18 mouse cellular contexts compared by ENCODE assay signal in the genomic region with DNA sequence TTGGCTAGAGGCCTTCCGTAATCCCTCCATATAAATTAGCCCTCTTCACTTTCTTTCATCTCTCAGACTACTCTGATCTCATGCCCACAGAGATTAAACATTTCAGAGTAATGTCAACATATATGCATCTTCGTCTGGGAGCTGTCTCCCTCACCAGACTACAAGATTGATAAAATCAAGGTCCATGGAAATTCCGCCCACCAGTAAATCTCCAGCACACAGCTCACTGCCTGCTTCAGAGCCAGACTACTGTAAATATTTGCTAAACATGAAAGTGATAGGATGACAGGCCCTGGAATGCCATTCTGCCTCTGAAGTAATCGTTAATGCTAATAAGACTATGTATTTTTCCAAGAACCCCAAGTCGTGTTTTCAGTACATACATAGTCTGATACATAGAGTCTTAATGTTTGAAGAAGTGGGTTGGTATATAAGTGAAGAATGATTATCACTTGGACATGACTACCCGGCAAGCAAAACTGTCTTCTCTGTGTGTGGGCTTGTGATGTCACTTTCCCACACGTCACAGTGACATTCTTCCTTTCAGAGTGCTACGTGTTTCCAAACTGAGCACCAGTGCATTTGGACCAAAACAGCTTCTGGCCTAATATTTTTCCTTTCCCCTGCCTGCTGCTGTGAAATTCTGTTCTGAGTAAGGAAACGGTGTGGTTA.
DNase-seq lines count a peak whose midpoint lies in the region; ATAC-seq and TF ChIP-seq lines count a peak whose summit lies in the region.
"Had no signal": no experiment of that assay in that cellular context is flagged by ENCODE, and none has a peak within 500 bp of the region (broad histone marks: within the 10 kb centered on the region; RNA-seq: fewer than 3 reads in every experiment).

No protein-coding gene starts in this region.

- TF ChIP-seq POLR2A in heart, adult 2 months (IDR thresholded peaks at IDR 0.05; ENCODE audit: insufficient read depth, low read depth, low read length), result no peak

- intact Hi-C loops in heart, adult 2 months (cut with DNase I), result no loop called here

- no peaks in the 10 kb centered on the region for H3K4me1 ChIP-seq in kidney, embryonic 15.5 days
- H3K4me1 ChIP-seq in heart, adult 2 months (ENCODE audit: control insufficient read depth, insufficient read depth, low read length), result no peaks in the 10 kb centered on the region
- H3K4me1 ChIP-seq: embryonic facial prominence, embryonic 13.5 days; midbrain, embryonic 12.5 days had no signal

- no peaks in the 10 kb centered on the region for H3K36me3 ChIP-seq in kidney, embryonic 15.5 days
- H3K36me3 ChIP-seq in heart, adult 2 months (ENCODE audit: control insufficient read depth, insufficient read depth, low read length), result no peaks in the 10 kb centered on the region
- H3K36me3 ChIP-seq: embryonic facial prominence, embryonic 13.5 days; midbrain, embryonic 12.5 days had no signal

- peak overlapping the region; percentile 47 for H3K27ac ChIP-seq in kidney, embryonic 15.5 days
- no peak overlapping the region for H3K27ac ChIP-seq in heart, adult 2 months
- H3K27ac ChIP-seq: embryonic facial prominence, embryonic 13.5 days; midbrain, embryonic 12.5 days had no signal

- no peak for TF ChIP-seq CTCF in heart, adult 2 months (IDR thresholded peaks at IDR 0.05)

- H3K79me2 ChIP-seq in heart, adult 2 months (replicated peaks; ENCODE audit: control insufficient read depth, insufficient read depth, low read length), result no peaks in the 10 kb centered on the region

- no peak overlapping the region for H3K4me2 ChIP-seq in kidney, embryonic 15.5 days
- H3K4me2 ChIP-seq: embryonic facial prominence, embryonic 13.5 days; midbrain, embryonic 12.5 days had no signal

- H3K9ac ChIP-seq in kidney, embryonic 15.5 days, result no peak overlapping the region
- no peak overlapping the region for H3K9ac ChIP-seq in heart, adult 2 months (ENCODE audit: low read depth, low read length)
- H3K9ac ChIP-seq: embryonic facial prominence, embryonic 13.5 days; midbrain, embryonic 12.5 days had no signal

- peak; percentile 33; the same call in 1 of the 2 replicates for ATAC-seq in kidney, embryonic 15.5 days (replicated peaks; ENCODE audit: low FRiP score)
- ATAC-seq: inflammation-experienced regulatory T-cells, adult 6 months had no signal

- 54% methylated on average over 9 of the region's 9 CpGs for WGBS in kidney, embryonic 15.5 days
- 54% methylated on average over 9 of the region's 9 CpGs for WGBS in heart, adult 2 months

- no peak overlapping the region for H3K4me3 ChIP-seq in kidney, embryonic 15.5 days (replicated peaks)
- no peak overlapping the region for H3K4me3 ChIP-seq in heart, adult 2 months
- H3K4me3 ChIP-seq: embryonic facial prominence, embryonic 13.5 days; midbrain, embryonic 12.5 days had no signal

- DNase-seq in kidney, adult 18-20 months, result no peak
- DNase-seq in right cerebral cortex, adult 18-20 months, result peak; percentile 22
- no peak for DNase-seq in right cerebral cortex, postnatal 4 days
- DNase-seq in lung, postnatal 4 days, result peak; percentile 49 to 52
- DNase-seq in heart, adult 2 months, result no peak
- DNase-seq in adrenal gland, adult 2 months, result no peak
- DNase-seq: adrenal gland, postnatal 25 days; B cell, adult 2 months; cerebellum, adult 8-10 months; gastrocnemius, postnatal 14 days; layer of hippocampus, postnatal 36 days; left cerebral cortex, postnatal 4 days; spleen, adult 18-20 months; thymus, postnatal 36 days had no signal

- TF ChIP-seq EP300 in heart, adult 2 months (IDR thresholded peaks at IDR 0.05; ENCODE audit: insufficient read depth, low read depth, low read length), result no peak

- H3K9me3 ChIP-seq in kidney, embryonic 15.5 days (replicated peaks), result no peaks in the 10 kb centered on the region
- H3K9me3 ChIP-seq: embryonic facial prominence, embryonic 13.5 days; midbrain, embryonic 12.5 days had no signal

- no peaks in the 10 kb centered on the region for H3K27me3 ChIP-seq in kidney, embryonic 15.5 days
- no peaks in the 10 kb centered on the region for H3K27me3 ChIP-seq in heart, adult 2 months (ENCODE audit: control insufficient read depth, insufficient read depth, low read length)
- H3K27me3 ChIP-seq: embryonic facial prominence, embryonic 13.5 days; midbrain, embryonic 12.5 days had no signal

Comparison
In these comparisons a context has a peak if more than half of its experiments do, and no peak if none do; other contexts are left out.
1. DNase-seq: peak in right cerebral cortex, adult 18-20 months (single experiment) and lung, postnatal 4 days (2 of 2); none in kidney, adult 18-20 months (single experiment), right cerebral cortex, postnatal 4 days (single experiment), heart, adult 2 months (0 of 2) and adrenal gland, adult 2 months (single experiment).